Mouse (Mus musculus): Measurements from ENCODE around the gene Cfap45. TPM values are rescaled to one million over a fixed set of nuclear protein-coding genes. Genes with fewer than 3 reads are reported as not detected.

Cfap45 gene
- polyA plus RNA-seq, 1 experiment from 2014 or later: 4.8 TPM

GRCm38 (mm10) chr1:172530544-172531220 lies 10.1 kb downstream of the Cfap45 start:
- no peak overlapping the region for H3K27ac ChIP-seq (ENCODE audit: low read depth, low read length)
- WGBS: 27% methylated on average over 8 of the region's 8 CpGs
- no peaks in the 10 kb centered on the region for H3K4me1 ChIP-seq (replicated peaks; ENCODE audit: control insufficient read depth, insufficient read depth, low read length)
- no peaks in the 10 kb centered on the region for H3K9me3 ChIP-seq (ENCODE audit: control insufficient read depth, low read length)
- no peak for DNase-seq (ENCODE audit: low spot score)
- ATAC-seq (ENCODE audit: low FRiP score): 0 out of 2 replicates have a peak, but pooled peaks have one; percentile 10
- H3K4me2 ChIP-seq (replicated peaks; ENCODE audit: low read depth, low read length): no peak overlapping the region
- H3K4me3 ChIP-seq (ENCODE audit: low read depth, low read length): no peak overlapping the region
- no peaks in the 10 kb centered on the region for H3K36me3 ChIP-seq (ENCODE audit: control insufficient read depth, insufficient read depth, low read length)
- H3K9ac ChIP-seq (ENCODE audit: low read depth, low read length): no peak overlapping the region
- H3K27me3 ChIP-seq (ENCODE audit: control insufficient read depth, insufficient read depth, low read length): no peaks in the 10 kb centered on the region

DNA sequence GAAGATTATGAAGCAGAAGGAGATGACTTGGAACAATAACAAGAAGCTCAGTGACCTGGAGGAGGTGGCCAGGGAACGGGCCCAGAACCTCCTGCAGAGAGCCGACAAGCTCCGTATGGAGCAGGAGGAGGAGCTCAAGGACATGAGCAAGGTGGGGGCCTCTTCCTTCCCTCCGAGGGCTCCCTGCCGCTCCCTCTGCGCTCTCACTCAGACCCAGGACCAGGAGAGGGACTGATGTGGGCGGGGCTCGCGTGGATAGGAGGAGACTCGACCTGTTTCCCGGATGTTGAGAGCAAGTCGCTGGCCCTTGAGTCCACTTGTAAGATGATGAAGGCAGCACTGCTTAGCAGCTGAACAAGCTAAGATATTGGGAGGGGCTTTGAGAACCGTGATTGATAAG lies 11.9 kb downstream of the Cfap45 start:
- peak; percentile 67 for ATAC-seq (ENCODE audit: low FRiP score)
- 4% methylated on average over 12 of the region's 13 CpGs for WGBS
- no peaks in the 10 kb centered on the region for H3K9me3 ChIP-seq (ENCODE audit: control insufficient read depth, low read length)
- H3K4me2 ChIP-seq (replicated peaks; ENCODE audit: low read depth, low read length): peak overlapping the region; percentile 27
- H3K4me1 ChIP-seq (replicated peaks; ENCODE audit: control insufficient read depth, insufficient read depth, low read length): no peaks in the 10 kb centered on the region
- DNase-seq (ENCODE audit: low spot score): peak; percentile 69
- no peaks in the 10 kb centered on the region for H3K36me3 ChIP-seq (ENCODE audit: control insufficient read depth, insufficient read depth, low read length)
- peak overlapping the region; percentile 3; the same call in 1 of the 2 replicates for H3K4me3 ChIP-seq (ENCODE audit: low read depth, low read length)
- no peak overlapping the region for H3K9ac ChIP-seq (ENCODE audit: low read depth, low read length)
- H3K27me3 ChIP-seq (ENCODE audit: control insufficient read depth, insufficient read depth, low read length): no peaks in the 10 kb centered on the region
- no peak overlapping the region for H3K27ac ChIP-seq (ENCODE audit: low read depth, low read length)

DNA sequence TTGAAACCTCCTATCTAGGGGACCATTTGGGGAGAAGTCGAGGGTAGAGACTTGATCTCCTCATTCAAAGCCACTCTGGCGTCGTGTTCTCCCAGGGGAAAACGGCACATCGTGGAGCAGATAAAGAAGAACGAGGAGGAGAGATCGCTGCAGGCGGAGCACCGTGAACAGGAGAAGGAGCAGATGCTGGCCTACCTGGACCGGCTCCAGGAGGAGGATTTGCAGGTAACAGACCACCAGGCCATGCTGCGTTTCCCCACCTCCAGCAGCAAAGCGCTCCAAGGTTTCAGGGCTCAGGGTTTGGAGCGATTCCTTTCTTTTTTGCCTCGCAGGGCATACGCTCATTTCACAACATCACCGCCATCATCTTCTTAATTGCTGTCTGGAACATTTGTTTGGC lies 14.5 kb downstream of the Cfap45 start:
- Histone ChIP-seq H3K9me3 (ENCODE audit: control insufficient read depth, low read length) (no peaks in the 10 kb centered on the region), H3K9ac (ENCODE audit: low read depth, low read length) (no peak overlapping the region), H3K4me2 (replicated peaks; ENCODE audit: low read depth, low read length) (no peak overlapping the region), H3K4me3 (ENCODE audit: low read depth, low read length) (no peak overlapping the region), H3K27ac (ENCODE audit: low read depth, low read length) (no peak overlapping the region), H3K36me3 (ENCODE audit: control insufficient read depth, insufficient read depth, low read length) (no peaks in the 10 kb centered on the region), H3K4me1 (replicated peaks; ENCODE audit: control insufficient read depth, insufficient read depth, low read length) (no peaks in the 10 kb centered on the region), H3K27me3 (ENCODE audit: control insufficient read depth, insufficient read depth, low read length) (no peaks in the 10 kb centered on the region)
- WGBS: 80% methylated on average over 16 of the region's 16 CpGs
- DNase-seq (ENCODE audit: low spot score) (no peak), ATAC-seq (ENCODE audit: low FRiP score) (no peak)

DNA sequence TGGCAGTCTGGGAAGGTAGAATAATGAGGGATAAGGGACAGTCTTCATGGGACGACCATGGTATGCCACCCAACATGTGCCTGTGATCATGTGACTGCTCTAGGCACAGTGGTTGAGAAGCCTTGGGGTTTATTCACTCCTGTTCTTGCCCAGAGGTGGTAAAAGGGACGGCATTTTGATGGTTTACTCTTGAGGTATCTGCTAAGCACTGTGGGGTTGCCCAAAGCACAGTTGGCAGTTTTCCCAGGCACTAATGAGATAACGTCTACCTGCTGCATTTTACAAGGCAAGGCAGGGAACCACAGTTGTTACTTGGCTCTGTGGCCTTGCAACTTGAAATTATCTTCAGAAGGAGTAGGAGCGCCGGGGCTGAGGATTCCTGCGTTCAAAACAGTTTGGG lies 19.2 kb downstream of the Cfap45 start:
- no peak overlapping the region for H3K4me3 ChIP-seq (ENCODE audit: low read depth, low read length)
- H3K4me2 ChIP-seq (replicated peaks; ENCODE audit: low read depth, low read length): no peak overlapping the region
- no peaks in the 10 kb centered on the region for H3K9me3 ChIP-seq (ENCODE audit: control insufficient read depth, low read length)
- no peaks in the 10 kb centered on the region for H3K27me3 ChIP-seq (ENCODE audit: control insufficient read depth, insufficient read depth, low read length)
- no peak overlapping the region for H3K27ac ChIP-seq (ENCODE audit: low read depth, low read length)
- ATAC-seq (ENCODE audit: low FRiP score): no peak
- H3K9ac ChIP-seq (ENCODE audit: low read depth, low read length): no peak overlapping the region
- no peaks in the 10 kb centered on the region for H3K4me1 ChIP-seq (replicated peaks; ENCODE audit: control insufficient read depth, insufficient read depth, low read length)
- H3K36me3 ChIP-seq (ENCODE audit: control insufficient read depth, insufficient read depth, low read length): no peaks in the 10 kb centered on the region
- 72% methylated on average over 6 of the region's 6 CpGs for WGBS
- no peak for DNase-seq (ENCODE audit: low spot score)

GRCm38 (mm10) chr1:172540283-172540820 lies 19.8 kb downstream of the Cfap45 start:
- Histone ChIP-seq H3K9me3 (ENCODE audit: control insufficient read depth, low read length) (no peaks in the 10 kb centered on the region), H3K27me3 (ENCODE audit: control insufficient read depth, insufficient read depth, low read length) (no peaks in the 10 kb centered on the region), H3K4me1 (replicated peaks; ENCODE audit: control insufficient read depth, insufficient read depth, low read length) (no peaks in the 10 kb centered on the region), H3K9ac (ENCODE audit: low read depth, low read length) (no peak overlapping the region), H3K27ac (ENCODE audit: low read depth, low read length) (no peak overlapping the region), H3K4me3 (ENCODE audit: low read depth, low read length) (no peak overlapping the region), H3K4me2 (replicated peaks; ENCODE audit: low read depth, low read length) (no peak overlapping the region), H3K36me3 (ENCODE audit: control insufficient read depth, insufficient read depth, low read length) (no peaks in the 10 kb centered on the region)
- ATAC-seq (ENCODE audit: low FRiP score) (no peak), DNase-seq (ENCODE audit: low spot score) (no peak)
- 57% methylated on average over 11 of the region's 11 CpGs for WGBS

DNA sequence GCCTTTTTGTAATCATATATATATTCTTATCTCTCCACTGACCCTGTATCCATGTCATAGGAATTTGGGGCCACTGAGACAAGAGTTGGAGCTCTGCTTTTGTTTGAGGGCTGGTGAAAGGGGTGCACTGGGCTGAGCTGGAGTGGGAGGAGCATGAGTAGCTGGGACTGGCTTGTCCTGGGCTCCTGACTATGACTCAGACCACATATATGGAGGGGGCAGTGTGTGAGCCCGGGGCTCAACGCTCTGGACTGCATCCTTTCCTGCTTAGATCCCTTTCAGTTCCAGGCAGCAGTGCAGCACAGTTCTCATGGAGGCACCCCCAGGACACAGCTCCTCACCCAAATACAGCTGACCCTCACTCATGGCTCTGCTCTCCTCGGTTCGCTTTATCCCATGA lies 25.5 kb downstream of the Cfap45 start:
- 88% methylated on average over 4 of the region's 4 CpGs for WGBS
- H3K27me3 ChIP-seq (ENCODE audit: control insufficient read depth, insufficient read depth, low read length): no peaks in the 10 kb centered on the region
- no peak for DNase-seq (ENCODE audit: low spot score)
- no peak overlapping the region for H3K27ac ChIP-seq (ENCODE audit: low read depth, low read length)
- H3K4me2 ChIP-seq (replicated peaks; ENCODE audit: low read depth, low read length): no peak overlapping the region
- no peaks in the 10 kb centered on the region for H3K36me3 ChIP-seq (ENCODE audit: control insufficient read depth, insufficient read depth, low read length)
- no peaks in the 10 kb centered on the region for H3K9me3 ChIP-seq (ENCODE audit: control insufficient read depth, low read length)
- H3K4me1 ChIP-seq (replicated peaks; ENCODE audit: control insufficient read depth, insufficient read depth, low read length): no peaks in the 10 kb centered on the region; the same call in 1 of the 2 replicates
- ATAC-seq (ENCODE audit: low FRiP score): no peak
- H3K4me3 ChIP-seq (ENCODE audit: low read depth, low read length): no peak overlapping the region
- no peak overlapping the region for H3K9ac ChIP-seq (ENCODE audit: low read depth, low read length)

GRCm38 (mm10) chr1:172548501-172548900 lies 27.9 kb downstream of the Cfap45 start:
- H3K4me3 ChIP-seq (ENCODE audit: low read depth, low read length): no peak overlapping the region
- 43% methylated on average over 7 of the region's 7 CpGs for WGBS
- H3K36me3 ChIP-seq (ENCODE audit: control insufficient read depth, insufficient read depth, low read length): no peaks in the 10 kb centered on the region
- no peaks in the 10 kb centered on the region; the same call in 1 of the 2 replicates for H3K4me1 ChIP-seq (replicated peaks; ENCODE audit: control insufficient read depth, insufficient read depth, low read length)
- H3K9ac ChIP-seq (ENCODE audit: low read depth, low read length): no peak overlapping the region
- H3K27me3 ChIP-seq (ENCODE audit: control insufficient read depth, insufficient read depth, low read length): 0 out of 2 replicates have a peak, but pooled peaks cover 2% of the 10 kb centered on the region
- no peaks in the 10 kb centered on the region for H3K9me3 ChIP-seq (ENCODE audit: control insufficient read depth, low read length)
- no peak for ATAC-seq (ENCODE audit: low FRiP score)
- H3K4me2 ChIP-seq (replicated peaks; ENCODE audit: low read depth, low read length): no peak overlapping the region
- no peak for DNase-seq (ENCODE audit: low spot score)
- H3K27ac ChIP-seq (ENCODE audit: low read depth, low read length): no peak overlapping the region

DNA sequence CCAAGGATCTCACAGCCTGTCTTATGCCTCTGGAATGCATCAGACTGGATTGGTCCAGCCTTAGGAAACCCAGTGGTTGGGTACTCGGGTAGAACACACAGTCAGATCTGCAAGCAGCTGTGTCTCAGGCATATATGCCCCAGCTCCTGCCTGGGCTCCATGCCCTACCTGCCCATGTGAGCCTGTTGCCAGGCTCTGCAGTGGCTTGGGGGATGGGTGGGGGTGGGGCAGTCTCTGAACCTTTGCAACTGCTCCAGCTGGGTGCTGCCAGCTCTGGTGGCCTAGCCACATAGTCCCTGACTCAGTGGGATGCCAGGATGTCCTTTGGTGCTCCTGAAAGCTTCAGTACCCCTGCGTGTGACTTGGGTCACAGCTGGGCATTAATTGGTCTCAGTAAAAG lies 28.7 kb downstream of the Cfap45 start:
- H3K4me1 ChIP-seq (replicated peaks; ENCODE audit: control insufficient read depth, insufficient read depth, low read length): no peaks in the 10 kb centered on the region; the same call in 1 of the 2 replicates
- WGBS: 9% methylated on average over 2 of the region's 2 CpGs
- DNase-seq (ENCODE audit: low spot score) (no peak), ATAC-seq (ENCODE audit: low FRiP score) (no peak)
- H3K9ac ChIP-seq (ENCODE audit: low read depth, low read length): no peak overlapping the region
- no peak overlapping the region for H3K27ac ChIP-seq (ENCODE audit: low read depth, low read length)
- no peak overlapping the region for H3K4me3 ChIP-seq (ENCODE audit: low read depth, low read length)
- no peaks in the 10 kb centered on the region for H3K36me3 ChIP-seq (ENCODE audit: control insufficient read depth, insufficient read depth, low read length)
- H3K4me2 ChIP-seq (replicated peaks; ENCODE audit: low read depth, low read length): no peak overlapping the region
- 0 out of 2 replicates have a peak, but pooled peaks cover 2% of the 10 kb centered on the region for H3K27me3 ChIP-seq (ENCODE audit: control insufficient read depth, insufficient read depth, low read length)
- no peaks in the 10 kb centered on the region for H3K9me3 ChIP-seq (ENCODE audit: control insufficient read depth, low read length)

- Histone ChIP-seq H3K27me3 (ENCODE audit: control insufficient read depth, insufficient read depth, low read length) (0 out of 2 replicates have a peak, but pooled peaks cover 2% of the 10 kb centered on the region), H3K4me1 (replicated peaks; ENCODE audit: control insufficient read depth, insufficient read depth, low read length) (no peaks in the 10 kb centered on the region; the same call in 1 of the 2 replicates), H3K27ac (ENCODE audit: low read depth, low read length) (no peak overlapping the region), H3K4me3 (ENCODE audit: low read depth, low read length) (peak overlapping the region; percentile 34), H3K4me2 (replicated peaks; ENCODE audit: low read depth, low read length) (peak overlapping the region; percentile 61), H3K36me3 (ENCODE audit: control insufficient read depth, insufficient read depth, low read length) (no peaks in the 10 kb centered on the region), H3K9me3 (ENCODE audit: control insufficient read depth, low read length) (no peaks in the 10 kb centered on the region), H3K9ac (ENCODE audit: low read depth, low read length) (0 out of 2 replicates have a peak overlapping the region, but pooled peaks have one; percentile 51)
- DNase-seq (ENCODE audit: low spot score): no peak
- WGBS: 6% methylated on average over 8 of the region's 8 CpGs
- ATAC-seq (ENCODE audit: low FRiP score): no peak
Measured at GRCm38 (mm10) chr1:172549717-172550116, 29.1 kb downstream of the Cfap45 start.
